Mouse (Mus musculus) kidney, adult 2 months (tissue): ENCODE data around the gene Psma6. TPM values are rescaled to one million over a fixed set of nuclear protein-coding genes. Genes with fewer than 3 reads are reported as not detected.
A peak's percentile ranks its signal among the peaks of the same experiment; 100 is the strongest.

Experiments
- DNase-seq: peaks from one replicate; pipeline ENCODE4 v3.0.0; 2021
- H3K27ac ChIP-seq: fragments of 200-500 bp; 2 replicates; pipeline ENCODE4 v1.5.1; 2012; ENCODE audit warnings: low read depth, low read length, control low read depth, inconsistent platforms; ENCODE audit not compliant: insufficient read depth
- H3K27me3 ChIP-seq: fragments of 200-500 bp; replicated peaks from 2 replicates; pipeline ENCODE4 v1.6.1; 2012; ENCODE audit warnings: mild to moderate bottlenecking, moderate library complexity, low read length, inconsistent platforms; ENCODE audit not compliant: control insufficient read depth, insufficient read depth
- H3K36me3 ChIP-seq: fragments of 200-500 bp; 2 replicates; pipeline ENCODE4 v1.6.1; 2012; ENCODE audit warnings: mild to moderate bottlenecking, moderate library complexity, low read length, inconsistent platforms; ENCODE audit not compliant: control insufficient read depth, insufficient read depth
- H3K4me1 ChIP-seq: fragments of 200-500 bp; 2 replicates; pipeline ENCODE4 v1.6.1; 2011; ENCODE audit warnings: low read length; ENCODE audit not compliant: control insufficient read depth, insufficient read depth
- H3K4me3 ChIP-seq: fragments of 200-500 bp; 2 replicates; pipeline ENCODE4 v1.5.1; 2011; ENCODE audit warnings: mild to moderate bottlenecking, low read depth, low read length, control low read depth; ENCODE audit not compliant: insufficient read depth
- CTCF ChIP-seq: fragments of 200-500 bp; conservative IDR thresholded peaks from 2 replicates; pipeline ENCODE4 v1.5.1; 2011; ENCODE audit warnings: low read depth, mild to moderate bottlenecking, control low read depth, low read length, moderate library complexity, mixed read lengths; ENCODE audit not compliant: insufficient read depth, insufficient read length
- POLR2A ChIP-seq: fragments of 200-500 bp; IDR thresholded peaks from one replicate; pipeline ENCODE4 v1.6.1; 2011; ENCODE audit warnings: low read depth, low read length, control low read depth
- WGBS: fragments of 180-500 bp; shearing (Covaris S2); methylation state at CpG from one replicate; pipeline ENCODE4 v1.1.7; 2018; 5-methylcytosine and 5-hydroxymethylcytosine counted together
- polyA plus RNA-seq: library from polyadenylated mRNA; depleted of rRNA; stranded (reverse); fragments of >200 nt; gene quantifications from 2 replicates; pipeline ENCODE4 v1.2.3, GENCODE M21; 2012; rRNA removed

The Psma6 gene
- polyA plus RNA-seq, 1 experiment, result 80.2 TPM

DNA sequence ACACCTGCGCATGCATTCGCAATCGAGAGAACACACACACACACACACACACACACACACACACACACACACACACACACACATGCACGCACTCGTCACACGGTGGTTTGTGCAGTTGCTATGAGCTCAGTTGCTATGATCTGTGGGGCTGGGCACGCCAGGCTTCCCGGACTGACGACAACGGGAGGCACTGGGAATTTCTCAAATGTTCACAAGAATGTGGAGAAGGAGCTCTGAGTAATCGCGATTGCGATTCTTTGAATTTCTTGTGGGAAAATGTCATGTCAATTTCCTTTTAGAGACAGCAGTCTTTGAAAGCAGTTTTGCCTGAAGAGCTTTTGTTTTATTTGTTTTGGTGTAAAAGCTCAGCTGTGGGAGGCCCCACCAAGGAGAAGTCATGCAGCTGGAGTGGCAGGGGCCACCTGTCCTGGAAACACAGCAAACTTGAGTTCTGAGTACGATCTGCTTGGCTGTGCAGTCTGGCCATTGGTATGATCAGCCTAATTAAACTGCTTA is 80.9 kb downstream of the Psma6 start:
- Histone ChIP-seq H3K4me3 (peak overlapping the region; percentile 40; the same call in 1 of the 2 replicates), H3K36me3 (no peaks in the 10 kb centered on the region), H3K27me3 (no peaks in the 10 kb centered on the region), H3K4me1 (peaks cover 12% of the 10 kb centered on the region), H3K27ac (peak overlapping the region; percentile 53)
- WGBS, result 12% methylated on average over 14 of the region's 14 CpGs
- TF ChIP-seq CTCF (no peak), POLR2A (no peak)
- peak; percentile 47 for DNase-seq

DNA sequence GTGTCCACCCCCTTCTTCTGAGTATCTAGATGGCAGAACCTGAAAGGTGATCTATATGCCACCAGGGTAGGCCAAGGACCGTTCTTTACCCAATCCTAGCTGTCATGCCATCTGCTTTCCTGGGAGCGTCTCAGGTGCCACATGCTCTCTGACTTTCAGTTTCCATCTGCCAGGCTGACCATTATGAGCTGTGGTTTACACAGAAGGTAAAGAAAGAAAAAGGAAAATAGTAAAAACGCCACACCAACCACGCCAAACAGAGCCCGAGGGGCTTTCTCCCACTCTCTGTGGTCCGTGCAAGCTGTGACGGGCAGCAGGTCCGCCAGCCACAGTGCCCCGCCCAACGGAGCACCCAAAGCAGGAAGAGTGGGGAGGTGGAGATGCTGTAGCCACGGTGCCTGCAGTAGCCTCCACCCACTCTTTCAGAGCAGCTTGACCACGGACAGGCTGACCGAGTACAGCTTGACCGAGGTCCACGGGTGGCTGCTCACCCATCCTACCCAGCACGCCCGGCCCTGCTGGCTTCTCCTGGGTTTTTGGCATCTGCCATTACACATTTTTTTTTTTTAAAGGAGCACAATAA is 81.5 kb downstream of the Psma6 start:
- WGBS, result 21% methylated on average over 17 of the region's 17 CpGs
- peak overlapping the region; percentile 40 for H3K4me3 ChIP-seq
- no peaks in the 10 kb centered on the region for H3K27me3 ChIP-seq
- no peak for TF ChIP-seq CTCF
- no peak for TF ChIP-seq POLR2A
- DNase-seq, result peak; percentile 81
- H3K36me3 ChIP-seq, result no peaks in the 10 kb centered on the region
- peak overlapping the region; percentile 53 for H3K27ac ChIP-seq
- peaks cover 12% of the 10 kb centered on the region for H3K4me1 ChIP-seq

DNA sequence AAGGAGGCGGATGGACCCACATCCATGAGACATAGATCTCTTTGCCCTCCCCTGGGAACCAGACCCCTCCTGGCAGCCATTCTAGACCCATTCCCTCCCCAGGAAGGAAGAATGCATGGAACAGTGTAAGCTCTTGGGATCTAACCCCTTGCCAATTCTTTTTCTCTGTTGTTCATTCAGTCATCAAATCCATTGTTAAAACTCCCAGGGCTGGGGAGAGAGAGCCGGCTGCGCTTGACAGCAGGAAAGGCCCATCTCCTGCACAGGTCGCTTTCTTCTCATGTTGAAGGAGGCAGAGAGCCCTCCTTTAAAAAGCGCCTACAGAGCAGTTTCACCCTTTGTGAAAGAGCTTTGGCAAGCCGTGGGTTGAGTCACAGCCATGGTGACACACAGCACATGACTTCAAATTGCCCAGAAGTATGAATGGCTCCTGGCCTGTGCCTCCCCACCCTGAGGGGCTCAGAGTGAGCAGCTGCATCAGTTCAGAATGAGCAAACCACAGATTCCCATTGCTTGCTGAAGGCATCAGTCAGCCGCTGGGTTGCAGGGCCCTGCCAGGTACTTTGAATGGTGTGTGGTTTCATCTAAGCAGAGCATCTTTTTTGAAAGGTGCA is 82.2 kb downstream of the Psma6 start:
- DNase-seq, result peak; percentile 48
- Histone ChIP-seq H3K4me3 (no peak overlapping the region), H3K4me1 (peaks cover 12% of the 10 kb centered on the region), H3K27me3 (no peaks in the 10 kb centered on the region), H3K36me3 (no peaks in the 10 kb centered on the region), H3K27ac (peak overlapping the region; percentile 27; the same call in 1 of the 2 replicates)
- WGBS, result 64% methylated on average over 7 of the region's 7 CpGs
- TF ChIP-seq CTCF, result no peak
- no peak for TF ChIP-seq POLR2A

DNA sequence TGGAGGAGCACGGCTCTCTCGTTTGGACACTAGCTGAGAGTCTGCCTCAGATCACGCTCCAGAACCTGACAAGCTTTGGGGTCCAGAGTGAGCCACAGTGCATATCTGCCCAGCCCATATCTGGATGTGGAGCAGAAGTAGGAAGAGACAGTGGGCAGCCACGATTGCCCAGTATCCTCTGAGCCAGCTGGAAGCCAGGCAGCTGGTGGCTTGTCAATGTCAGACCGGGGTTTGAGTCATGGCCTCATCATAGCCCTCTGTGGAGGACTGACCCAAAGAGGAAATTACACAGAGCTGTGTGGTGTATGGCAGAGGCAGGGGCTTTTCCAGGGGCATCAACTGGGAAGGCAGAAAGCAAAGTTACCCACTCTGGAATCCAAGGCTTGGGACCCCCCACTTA is 82.8 kb downstream of the Psma6 start:
- whole genome bisulfite sequencing, result 65% methylated on average over 5 of the region's 5 CpGs
- TF ChIP-seq POLR2A (no peak), CTCF (no peak)
- Histone ChIP-seq H3K36me3 (no peaks in the 10 kb centered on the region), H3K4me3 (no peak overlapping the region), H3K27me3 (no peaks in the 10 kb centered on the region), H3K27ac (no peak overlapping the region), H3K4me1 (peaks cover 12% of the 10 kb centered on the region)
- DNase-seq, result no peak

DNA sequence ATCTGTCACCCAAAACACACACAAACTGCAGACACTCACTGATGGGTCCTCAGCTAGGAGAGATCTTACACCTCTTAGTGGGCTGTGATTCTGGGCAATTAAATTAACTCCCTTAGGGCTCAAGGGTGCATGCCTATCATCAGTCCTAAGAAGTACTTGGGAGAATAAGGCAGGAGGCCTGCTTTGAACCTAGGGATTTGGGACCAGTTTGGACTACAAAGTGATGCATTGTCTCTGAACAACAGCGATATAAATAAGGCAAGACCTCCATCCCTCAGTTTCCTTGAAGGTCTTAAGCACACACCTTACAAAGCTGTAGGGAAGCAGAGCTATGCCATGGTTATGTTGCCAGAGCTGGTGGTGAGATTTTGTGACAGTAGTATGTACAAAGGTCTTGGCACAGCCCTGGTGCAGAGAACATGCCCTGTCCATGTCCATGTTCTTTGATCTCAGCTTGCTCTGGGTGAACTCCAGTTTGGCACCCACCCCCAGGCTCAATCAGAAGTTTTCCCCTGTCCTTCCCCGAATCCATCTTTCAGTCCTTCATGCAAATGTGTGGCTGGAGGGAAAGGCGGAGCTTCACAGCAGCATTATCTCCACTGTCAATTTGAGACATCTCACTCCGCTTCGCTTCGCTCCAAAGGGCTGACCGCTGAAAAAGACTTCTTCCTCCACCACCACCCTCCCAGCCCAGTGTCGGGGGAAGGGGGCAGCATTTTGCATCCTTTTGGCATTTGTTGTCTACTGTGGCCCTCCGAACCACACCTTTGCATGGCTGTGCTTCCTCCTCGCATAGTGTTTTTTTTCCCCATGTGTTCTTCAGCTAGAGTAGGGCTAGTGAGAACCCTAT is 83.5 kb downstream of the Psma6 start:
- TF ChIP-seq CTCF (no peak), POLR2A (no peak)
- Histone ChIP-seq H3K4me3 (no peak overlapping the region), H3K27ac (no peak overlapping the region), H3K4me1 (peaks cover 12% of the 10 kb centered on the region), H3K27me3 (no peaks in the 10 kb centered on the region), H3K36me3 (no peaks in the 10 kb centered on the region)
- WGBS, result 74% methylated on average over 10 of the region's 10 CpGs
- peak; percentile 33 for DNase-seq

Other genes with a start within 250 kb of the Psma6 start
- gene Srp54b, start 229.1 kb upstream of the Psma6 start, polyA plus RNA-seq, result 12.6 and 13.3 TPM in 2 replicates
- not detected in 2 replicates for gene 1700047I17Rik2, start 184.6 kb upstream of the Psma6 start, polyA plus RNA-seq
- gene Srp54c, start 154.1 kb upstream of the Psma6 start, polyA plus RNA-seq, result 6.5 and 10.0 TPM in 2 replicates
- gene 1110008L16Rik, start 84.6 kb upstream of the Psma6 start, polyA plus RNA-seq, result 12.5 and 13.2 TPM in 2 replicates
- gene Ppp2r3c, start 81.2 kb upstream of the Psma6 start, polyA plus RNA-seq, result 1.9 and 3.0 TPM in 2 replicates
- 90.0 and 93.3 TPM in 2 replicates for gene Nfkbia, start 108.4 kb downstream of the Psma6 start, polyA plus RNA-seq
- gene Aldoart2, start 181.0 kb downstream of the Psma6 start, polyA plus RNA-seq, result 0.06 and 0.15 TPM in 2 replicates
- 0.09 TPM in 1 of 2 replicates, not detected in the other for gene Insm2, start 215.2 kb downstream of the Psma6 start, polyA plus RNA-seq